Mouse (Mus musculus): ENCODE results near the gene Paqr9.

Gene Paqr9

DNA sequence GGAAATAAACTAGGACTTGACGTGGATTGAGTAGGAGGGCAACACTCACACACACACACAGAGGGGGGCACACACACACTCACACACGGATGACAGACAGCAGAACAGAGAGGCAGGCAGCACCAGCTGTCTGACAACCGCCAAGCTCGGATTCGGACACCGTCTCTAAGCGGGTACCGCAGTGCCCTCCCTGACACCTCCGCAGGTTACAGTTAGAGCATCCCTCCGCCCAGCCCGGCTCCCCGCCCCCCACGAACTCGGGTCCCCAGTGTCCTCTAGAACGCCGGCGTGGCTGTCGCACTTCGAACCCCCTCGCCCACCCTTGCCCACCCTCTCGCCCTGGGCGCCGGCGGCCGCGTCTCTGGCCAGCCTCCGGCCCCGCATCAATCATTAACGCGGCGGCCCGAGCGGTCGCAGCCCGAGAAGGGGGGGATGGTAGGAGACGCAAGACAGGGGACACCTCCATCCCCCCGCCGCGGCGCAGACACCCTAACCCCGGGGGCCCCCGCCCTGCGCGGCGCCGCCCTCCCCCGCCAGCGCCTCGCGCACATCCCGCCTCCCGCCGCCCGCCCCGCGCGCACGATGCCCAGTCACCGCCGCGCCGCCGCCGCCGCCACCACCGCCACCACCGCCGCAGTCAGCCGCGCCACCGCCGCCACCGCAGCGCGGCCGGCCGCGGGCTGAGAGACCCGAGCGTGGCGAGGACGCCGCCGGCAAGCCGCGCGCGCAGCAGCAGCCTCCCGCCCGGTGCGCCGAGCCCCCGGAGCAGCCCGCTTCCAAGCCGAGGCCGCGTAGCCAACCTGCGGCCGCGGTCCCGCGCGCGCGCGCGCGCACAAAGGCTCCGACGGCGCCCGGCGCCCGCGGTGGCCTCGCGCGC, at the start of gene Paqr9:
Paqr9 (plus strand) TSS at position 599 of the 877 bp plus-strand sequence.
- in situ Hi-C loops (cut with MboI; ENCODE audit: unreplicated experiment in 2 of 2), result no loop called here

DNA sequence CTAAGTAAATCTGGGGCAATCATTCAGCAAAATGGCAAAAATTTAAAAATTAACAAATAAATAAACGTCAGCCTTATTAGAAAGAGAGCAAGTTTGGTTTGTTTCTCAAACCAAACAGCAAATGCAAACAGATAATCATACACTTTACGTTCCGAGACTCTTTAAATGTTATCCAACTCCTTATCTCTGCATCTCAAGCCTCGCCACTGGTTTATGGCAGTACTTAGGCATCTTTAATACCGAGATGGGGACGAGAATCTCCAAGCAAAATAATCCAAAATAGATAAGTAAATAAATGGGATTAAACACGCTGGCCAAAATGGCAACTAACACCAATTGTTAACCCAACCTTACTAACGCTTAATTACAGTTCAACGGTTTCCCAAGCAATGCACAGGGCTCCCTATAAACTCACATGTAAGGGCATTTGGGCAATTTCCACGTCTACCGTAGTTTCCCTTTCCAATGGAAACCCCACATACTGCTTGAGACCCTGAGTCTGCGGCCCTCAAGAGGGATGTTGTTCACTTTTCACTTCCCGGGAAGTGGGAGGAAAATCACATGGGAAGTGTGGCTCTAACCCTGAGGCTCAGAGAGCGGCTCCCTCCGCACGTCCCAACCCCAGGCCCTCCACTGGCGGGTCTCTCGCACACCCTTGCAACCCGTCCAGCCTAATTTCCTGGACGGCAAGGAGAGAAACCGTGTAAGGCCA, 48.6 kb upstream of the Paqr9 start:
- in situ Hi-C loops (cut with MboI; ENCODE audit: unreplicated experiment in 2 of 2), result loop anchor here in 1 of 2 experiments (25.0 kb wide), 2 partner anchors 974 to 1601 kb away; partner anchors contain the start of genes 1190002N15Rik and Slc25a36

DNA sequence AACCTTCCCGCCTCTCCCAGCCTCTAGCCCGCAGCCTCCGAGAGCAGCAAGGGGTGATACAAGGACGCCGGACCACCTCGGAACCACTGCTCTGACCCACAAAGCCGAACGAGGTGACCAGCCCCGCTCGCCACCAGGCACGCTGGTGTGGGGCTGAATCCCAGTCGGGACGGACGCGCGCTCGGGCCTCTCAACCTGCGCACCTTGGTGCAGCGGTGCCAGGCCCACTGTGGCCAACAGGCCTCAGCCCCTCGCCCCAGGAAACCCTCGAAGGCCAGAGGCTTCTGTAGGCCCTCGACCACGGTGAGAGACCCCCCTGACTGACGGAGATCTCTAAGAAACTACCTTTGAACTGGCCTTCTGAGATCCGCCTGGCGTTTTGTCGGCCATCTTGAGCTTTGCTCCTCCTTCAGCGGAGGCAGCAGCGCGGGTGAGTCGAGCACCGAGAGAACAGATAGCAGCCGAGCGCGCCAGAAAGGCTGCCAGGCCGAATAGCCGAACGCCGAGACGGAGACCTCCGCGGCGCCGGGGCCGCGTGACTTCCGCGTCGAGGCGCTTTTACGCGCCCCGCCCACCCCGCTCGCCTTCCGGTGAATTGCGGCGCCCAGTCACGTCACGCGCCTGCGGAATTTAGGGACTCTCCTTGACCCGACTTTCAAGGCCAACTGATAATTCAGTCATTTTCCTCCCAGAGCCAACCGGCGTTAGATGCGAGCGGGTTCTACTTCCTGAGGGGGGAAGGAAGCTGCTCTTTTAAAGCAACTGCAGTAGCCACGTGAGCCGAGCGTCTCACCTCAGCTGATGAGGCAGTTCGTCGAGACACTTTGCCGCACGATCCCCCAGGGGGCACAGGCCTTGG, 47.8 kb upstream of the Paqr9 start, which contains the start of gene U2surp:
U2surp (minus strand) TSS at position 525 of the 859 bp plus-strand sequence.
- in situ Hi-C loops (cut with MboI; ENCODE audit: unreplicated experiment in 2 of 2), result loop anchor here in 1 of 2 experiments (25.0 kb wide), 2 partner anchors 974 to 1601 kb away; partner anchors contain the start of genes 1190002N15Rik and Slc25a36

DNA sequence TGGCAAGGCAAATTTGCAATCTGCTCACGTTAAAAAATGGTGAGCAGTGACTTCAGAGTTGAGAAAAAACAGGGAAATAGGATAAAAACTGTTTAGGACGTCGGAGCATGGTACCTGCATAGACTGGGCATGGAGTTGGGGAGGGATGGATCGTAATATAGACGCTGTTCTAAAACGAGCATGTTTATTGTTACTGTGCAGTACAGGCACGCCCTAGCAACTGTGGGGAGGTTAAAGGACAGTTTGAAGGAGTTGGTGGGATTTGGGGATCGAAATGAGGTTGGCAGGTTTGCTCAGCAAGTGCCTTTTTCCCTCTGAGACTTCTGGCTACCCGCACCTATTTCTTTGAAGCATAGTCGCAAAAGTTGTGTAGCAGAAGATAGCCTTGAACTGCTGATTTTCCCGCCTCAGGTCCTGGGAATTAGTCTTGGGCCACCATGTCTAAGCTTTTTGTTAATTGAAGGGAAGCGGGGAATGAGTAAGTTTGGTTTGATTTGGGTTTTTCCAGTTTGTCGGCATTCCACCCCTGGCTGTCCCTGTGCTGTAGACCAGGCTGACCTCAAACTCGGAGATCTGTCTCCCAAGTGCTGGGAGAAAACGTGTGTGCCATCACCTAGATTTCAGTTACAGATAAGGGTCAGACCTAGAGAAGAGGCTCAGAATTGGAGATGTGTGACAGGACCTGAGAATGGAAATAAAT, 47.0 kb upstream of the Paqr9 start:
- in situ Hi-C loops (cut with MboI; ENCODE audit: unreplicated experiment in 2 of 2), result loop anchor here in 1 of 2 experiments (25.0 kb wide), 2 partner anchors 975 to 1600 kb away; partner anchors contain the start of genes 1190002N15Rik and Slc25a36

DNA sequence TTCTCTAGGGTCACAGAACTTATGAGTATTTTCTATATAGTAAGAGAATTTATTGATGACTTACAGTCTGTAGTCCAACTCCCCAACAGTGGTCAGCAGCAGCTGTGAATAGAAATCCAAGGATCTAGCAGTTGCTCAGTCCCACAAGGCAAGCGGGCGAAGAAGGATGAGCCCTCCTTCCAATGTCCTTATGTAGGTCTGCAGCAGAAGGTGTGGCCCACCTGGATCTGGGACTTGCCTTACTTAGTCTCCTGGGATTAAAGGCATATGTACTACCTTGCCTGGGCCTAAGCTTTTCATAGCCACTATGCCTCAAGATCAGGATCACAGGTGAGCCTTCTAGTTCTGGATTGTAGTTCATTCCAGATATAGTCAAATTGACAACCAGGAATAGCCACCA, 45.7 kb upstream of the Paqr9 start:
- in situ Hi-C loops (cut with MboI; ENCODE audit: unreplicated experiment in 2 of 2), result loop anchor here in 1 of 2 experiments (25.0 kb wide), 2 partner anchors 976 to 1599 kb away; partner anchors contain the start of genes 1190002N15Rik and Slc25a36

DNA sequence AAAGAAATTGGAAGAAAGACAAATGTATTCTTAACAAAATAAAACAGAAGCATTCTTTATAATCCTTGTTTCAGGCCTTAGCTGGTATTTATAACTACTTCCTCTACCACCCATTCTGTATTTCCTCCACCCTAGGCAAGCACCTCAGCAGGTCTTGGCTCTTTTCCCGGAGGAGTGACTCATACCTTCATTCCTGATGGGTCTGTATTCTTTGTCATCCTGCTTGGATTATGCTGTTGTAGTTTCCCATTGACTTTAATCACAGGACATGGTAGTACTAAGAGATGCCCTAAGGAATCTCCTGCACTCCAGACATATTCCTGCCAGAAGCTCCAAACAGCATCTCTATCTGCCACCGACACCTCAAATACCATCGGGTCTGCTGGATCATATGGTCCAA, 45.1 kb upstream of the Paqr9 start:
- in situ Hi-C loops (cut with MboI; ENCODE audit: unreplicated experiment in 2 of 2), result loop anchor here in 1 of 2 experiments (25.0 kb wide), 2 partner anchors 977 to 1598 kb away; partner anchors contain the start of genes 1190002N15Rik and Slc25a36

DNA sequence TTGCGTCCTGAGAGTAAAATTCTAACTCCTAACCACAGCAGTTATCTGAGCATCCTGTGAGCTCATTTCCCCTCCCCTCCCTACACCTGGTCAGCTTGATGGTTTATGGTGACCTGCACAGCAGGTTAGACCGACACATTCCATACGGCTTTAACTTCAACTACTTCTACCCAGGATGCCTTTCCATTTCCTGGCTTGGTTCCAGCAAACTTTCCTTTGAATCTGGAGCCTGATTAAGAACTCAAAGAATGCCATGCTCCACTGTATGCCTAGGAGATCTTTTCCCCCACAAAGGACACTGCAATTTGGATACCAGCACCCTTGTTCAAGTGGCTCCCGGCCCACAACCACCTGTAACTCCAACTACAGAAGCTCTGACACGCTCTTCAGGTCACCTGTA, 38.9 kb upstream of the Paqr9 start:
- in situ Hi-C loops (cut with MboI; ENCODE audit: unreplicated experiment in 2 of 2), result loop anchor here in 1 of 2 experiments (25.0 kb wide), 2 partner anchors 983 to 1592 kb away; partner anchors contain the start of genes 1190002N15Rik and Slc25a36

DNA sequence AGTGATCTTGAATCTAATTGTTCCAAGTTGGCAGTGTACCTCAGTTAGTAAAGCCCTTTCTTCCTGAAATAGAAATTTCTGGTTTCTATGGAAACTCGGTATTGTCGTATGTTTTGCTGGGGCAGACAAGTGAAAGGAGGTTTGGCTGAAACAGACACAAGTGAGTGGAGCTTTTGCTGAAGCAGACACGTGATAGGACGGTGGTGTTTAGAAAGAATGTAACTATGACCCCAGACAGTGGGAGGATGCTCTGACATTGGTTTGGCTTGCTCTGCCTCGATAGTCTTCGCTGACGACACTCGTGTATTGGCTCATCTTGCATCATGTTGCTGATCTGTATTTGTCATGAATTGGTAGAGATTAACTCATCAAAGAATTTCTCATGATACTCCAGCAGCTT, 38.4 kb upstream of the Paqr9 start:
- in situ Hi-C loops (cut with MboI; ENCODE audit: unreplicated experiment in 2 of 2), result loop anchor here in 1 of 2 experiments (25.0 kb wide), 2 partner anchors 984 to 1591 kb away; partner anchors contain the start of genes 1190002N15Rik and Slc25a36

DNA sequence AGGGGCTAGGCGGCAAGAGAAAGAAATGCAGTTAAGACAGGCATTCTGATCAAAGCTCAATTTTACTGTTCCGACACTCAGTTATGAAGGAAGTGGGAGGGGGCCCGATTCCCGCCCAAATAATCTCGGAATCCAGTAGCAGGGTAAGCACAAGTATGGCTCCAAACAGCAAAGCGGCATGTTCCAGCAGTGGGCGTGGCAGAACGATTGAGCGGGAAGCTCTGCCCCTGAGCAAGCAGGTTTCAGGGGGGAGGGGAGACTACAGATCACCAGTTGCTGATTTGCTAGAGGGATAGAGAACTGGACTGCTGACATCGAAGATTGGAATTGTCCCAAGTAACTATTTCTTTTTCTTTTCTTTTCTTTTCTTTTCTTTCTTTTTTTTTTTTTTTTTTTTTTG, 37.9 kb upstream of the Paqr9 start:
- in situ Hi-C loops (cut with MboI; ENCODE audit: unreplicated experiment in 2 of 2), result loop anchor here in 1 of 2 experiments (25.0 kb wide), 2 partner anchors 984 to 1591 kb away; partner anchors contain the start of genes 1190002N15Rik and Slc25a36

DNA sequence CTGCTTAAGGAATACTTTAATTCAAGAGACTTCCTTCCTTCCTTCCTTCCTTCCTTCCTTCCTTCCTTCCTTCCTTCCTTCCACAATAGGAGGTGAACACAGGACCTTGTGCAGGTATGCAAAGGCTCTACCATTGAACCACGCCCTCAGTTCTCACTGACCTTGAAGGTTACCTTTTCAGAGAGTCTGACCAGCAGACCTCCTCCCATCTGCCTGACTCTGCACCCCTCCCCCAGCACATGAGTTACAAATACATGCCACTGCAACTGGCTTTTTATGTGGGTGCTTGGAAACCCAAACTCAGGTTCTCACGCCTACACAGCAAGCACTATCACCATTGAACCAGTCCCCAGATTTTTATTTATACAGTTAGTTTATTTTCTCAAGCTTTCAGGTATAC, 36.9 kb upstream of the Paqr9 start:
- in situ Hi-C loops (cut with MboI; ENCODE audit: unreplicated experiment in 2 of 2), result loop anchor here in 1 of 2 experiments (25.0 kb wide), 2 partner anchors 985 to 1590 kb away; partner anchors contain the start of genes 1190002N15Rik and Slc25a36

DNA sequence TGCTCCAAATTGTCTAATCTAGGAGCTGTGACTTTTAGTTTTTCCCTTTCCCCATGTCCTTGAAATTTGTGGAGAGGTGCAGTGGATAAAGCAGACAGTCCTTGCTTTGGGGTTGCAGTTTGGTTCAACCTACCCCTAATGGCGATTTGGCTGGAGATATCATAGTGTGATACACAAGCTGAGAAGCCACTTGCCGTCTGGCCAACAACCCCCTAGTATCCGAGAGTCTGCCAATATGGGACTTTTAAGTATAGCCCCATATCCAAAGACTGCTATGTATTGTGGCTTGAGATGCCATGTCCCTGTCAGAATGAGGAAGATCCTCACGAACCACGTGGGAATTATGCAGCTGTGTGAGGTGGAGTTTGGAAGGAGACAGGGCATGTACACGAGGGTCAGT, 34.1 kb upstream of the Paqr9 start:
- in situ Hi-C loops (cut with MboI; ENCODE audit: unreplicated experiment in 2 of 2), result loop anchor here in 1 of 2 experiments (25.0 kb wide), 1 partner anchor 1312 kb away; no protein-coding TSS in a partner anchor

DNA sequence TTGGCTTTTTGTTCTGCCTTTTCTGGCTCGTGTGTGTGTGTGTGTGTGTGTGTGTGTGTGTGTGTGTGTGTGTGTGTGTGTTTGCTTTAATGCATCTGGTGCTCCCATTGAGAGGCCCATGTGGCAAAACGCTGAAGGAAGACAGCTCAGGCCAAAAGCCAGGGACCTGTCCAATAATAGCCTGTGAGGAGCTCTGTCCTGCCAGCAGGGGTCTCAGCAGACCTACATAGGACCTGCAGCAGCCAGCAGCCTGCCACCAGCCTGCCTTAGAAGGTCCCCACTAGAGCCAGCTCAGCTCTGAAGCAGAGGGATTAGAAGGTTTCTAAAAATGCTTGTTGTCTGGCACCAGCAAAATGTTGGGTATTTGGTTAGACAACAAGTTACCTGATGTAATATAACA, 33.5 kb upstream of the Paqr9 start:
- in situ Hi-C loops (cut with MboI; ENCODE audit: unreplicated experiment in 2 of 2), result loop anchor here in 1 of 2 experiments (25.0 kb wide), 1 partner anchor 1311 kb away; no protein-coding TSS in a partner anchor

DNA sequence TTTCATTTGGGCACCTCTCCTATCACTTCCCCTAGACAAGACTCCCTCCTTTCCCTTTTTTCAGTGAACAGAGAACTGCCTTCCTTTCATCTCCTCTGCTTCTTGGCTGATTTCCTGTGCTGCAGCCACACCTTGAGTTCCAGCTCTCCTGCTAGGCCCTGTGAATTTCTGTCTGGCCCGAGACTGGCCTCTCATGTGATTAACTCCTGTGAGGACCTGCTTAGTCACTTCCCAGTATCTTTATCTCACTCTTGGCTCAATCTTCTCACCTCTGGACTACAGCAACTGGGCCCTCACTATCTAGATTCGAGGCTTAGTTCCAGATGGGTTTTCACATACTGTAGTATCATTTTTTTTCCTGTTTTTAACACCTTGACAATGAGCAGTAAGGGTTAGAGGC, 31.8 kb upstream of the Paqr9 start:
- in situ Hi-C loops (cut with MboI; ENCODE audit: unreplicated experiment in 2 of 2), result loop anchor here in 1 of 2 experiments (25.0 kb wide), 1 partner anchor 1310 kb away; no protein-coding TSS in a partner anchor

DNA sequence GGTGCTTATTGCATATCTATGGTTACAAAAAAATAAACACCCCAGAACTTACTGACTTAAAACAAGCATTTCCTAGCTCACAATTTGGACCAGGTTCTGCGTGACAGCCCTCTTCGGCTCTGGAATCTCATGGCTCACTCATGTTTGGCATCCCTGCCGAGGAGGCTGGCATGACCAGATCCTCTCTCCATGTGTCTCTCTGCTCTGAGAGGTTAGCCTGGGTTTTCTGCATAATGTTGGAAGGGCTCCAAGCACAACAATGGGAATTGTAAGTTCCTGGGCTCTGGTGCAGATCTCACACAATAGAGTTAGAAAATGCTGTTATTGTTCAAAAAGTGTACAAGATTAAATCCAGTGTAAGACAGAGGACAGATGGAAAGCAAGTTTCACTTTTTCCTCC, 28.3 kb upstream of the Paqr9 start:
- in situ Hi-C loops (cut with MboI; ENCODE audit: unreplicated experiment in 2 of 2), result loop anchor here (10.0 to 25.0 kb wide), 3 partner anchors 174 to 1306 kb away; partner anchors contain the start of gene Pls1 (in 2 of the 2)

DNA sequence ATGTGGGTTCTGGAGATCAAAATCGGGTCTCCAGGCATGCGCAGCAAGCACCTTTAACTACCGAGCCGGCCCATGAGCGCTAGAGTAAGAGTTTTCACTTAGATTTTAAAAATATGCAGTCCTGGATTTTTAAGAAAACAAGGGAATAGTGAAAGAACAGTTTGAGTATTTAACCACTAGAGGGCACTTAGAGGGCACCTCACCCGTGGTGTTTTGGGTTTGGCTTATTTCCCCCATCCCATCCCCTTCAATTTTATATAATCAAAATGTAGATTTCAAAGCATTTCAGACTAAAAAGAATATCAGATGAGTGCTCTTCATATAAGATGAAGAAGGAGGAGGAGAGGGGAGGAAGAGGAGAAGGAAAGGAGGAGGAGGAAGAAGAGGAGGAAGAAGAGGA, 25.6 kb upstream of the Paqr9 start:
- in situ Hi-C loops (cut with MboI; ENCODE audit: unreplicated experiment in 2 of 2), result loop anchor here (10.0 to 25.0 kb wide), 3 partner anchors 171 to 1303 kb away; partner anchors contain the start of gene Pls1 (in 2 of the 2)

DNA sequence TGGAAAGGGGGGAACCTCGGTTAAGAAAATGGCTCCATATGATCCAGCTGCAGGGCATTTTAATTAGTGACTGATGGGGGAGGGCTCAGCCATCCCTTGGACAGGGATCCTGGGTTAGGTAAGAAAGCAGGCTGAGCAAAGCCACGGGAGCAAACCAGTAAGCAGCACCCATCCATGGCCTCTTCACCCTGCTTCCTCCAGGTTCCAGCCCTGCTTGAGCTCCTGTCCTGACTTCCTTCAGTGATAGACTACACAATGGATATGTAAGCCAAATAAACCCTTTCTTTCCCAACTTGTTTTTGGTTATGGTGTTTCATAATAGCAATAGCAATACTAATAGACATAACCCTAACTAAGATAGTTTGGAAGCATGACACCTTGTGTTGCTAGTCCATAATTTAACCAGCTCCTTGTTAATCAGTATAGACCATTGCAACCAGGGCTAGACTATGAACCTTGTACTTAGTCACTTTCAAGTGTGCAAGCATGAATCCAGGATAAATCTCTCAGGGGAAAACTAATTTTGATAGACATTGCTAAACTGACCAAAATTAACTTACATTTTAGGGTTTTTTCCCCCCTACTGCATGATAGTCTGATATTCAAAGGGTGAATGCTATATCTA, 20.2 kb upstream of the Paqr9 start:
- in situ Hi-C loops (cut with MboI; ENCODE audit: unreplicated experiment in 2 of 2), result loop anchor here (10.0 to 25.0 kb wide), 3 partner anchors 166 to 1298 kb away; partner anchors contain the start of gene Pls1 (in 2 of the 2)

DNA sequence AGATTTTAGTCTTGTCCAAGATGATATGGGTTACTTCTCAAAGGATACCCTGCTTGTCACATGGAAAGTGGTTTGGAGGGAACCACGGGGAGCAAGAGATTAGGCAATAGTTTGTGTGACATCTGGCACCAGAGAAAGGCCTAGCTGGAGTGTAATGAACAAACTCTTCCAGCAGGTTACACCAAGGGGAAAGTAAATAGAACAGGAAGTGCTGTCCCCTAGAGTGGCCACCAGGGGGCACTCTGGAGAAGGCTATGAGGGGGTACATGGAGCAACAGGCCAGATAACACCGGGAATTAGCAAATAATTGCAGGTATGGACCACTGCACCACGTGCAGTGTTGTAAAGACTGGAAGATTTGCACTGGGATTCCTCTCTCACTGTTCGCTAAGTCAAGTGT, 19.0 kb upstream of the Paqr9 start:
- in situ Hi-C loops (cut with MboI; ENCODE audit: unreplicated experiment in 2 of 2), result loop anchor here in 1 of 2 experiments (25.0 kb wide), 1 partner anchor 1297 kb away; no protein-coding TSS in a partner anchor

DNA sequence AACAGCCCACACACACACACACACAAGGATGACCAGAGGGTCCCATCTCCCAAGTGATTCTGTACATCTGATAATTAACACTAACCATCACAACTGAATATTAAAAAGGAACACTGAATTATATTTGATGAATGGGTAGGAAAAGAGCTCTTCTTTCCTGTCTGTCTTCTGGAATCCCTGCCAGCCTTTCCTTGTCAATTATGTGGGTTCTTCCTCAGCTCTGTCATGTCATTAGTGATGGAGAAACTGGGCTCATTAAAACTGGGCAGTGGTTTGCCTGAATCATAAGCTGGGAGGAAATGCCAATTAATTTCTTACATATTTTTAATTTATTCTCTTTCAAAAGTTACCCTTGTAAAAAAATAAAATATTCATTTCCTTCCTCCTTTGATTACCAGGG, 18.2 kb upstream of the Paqr9 start:
- in situ Hi-C loops (cut with MboI; ENCODE audit: unreplicated experiment in 2 of 2), result loop anchor here in 1 of 2 experiments (25.0 kb wide), 1 partner anchor 1296 kb away; no protein-coding TSS in a partner anchor

All from v-Abl transformed pro-B cells (cell line).